Mouse (Mus musculus) cerebellum, adult (tissue): ENCODE measurements at regions not wholly inside any gene's neighbourhood (a gene's known extent, or its start where the extent isn't known, plus 50 kb on each side); places are given as distances from the start of the nearest gene placed in this dataset.

Source experiments
- ATAC-seq: cut with Nextera tagmentation; 2 replicates; pipeline ENCODE4 v1.9.2; 2017; ENCODE audit warnings: mild to moderate bottlenecking, moderate library complexity, mixed read lengths; ENCODE audit not compliant: insufficient number of reproducible peaks, low FRiP score, low TSS enrichment

DNA sequence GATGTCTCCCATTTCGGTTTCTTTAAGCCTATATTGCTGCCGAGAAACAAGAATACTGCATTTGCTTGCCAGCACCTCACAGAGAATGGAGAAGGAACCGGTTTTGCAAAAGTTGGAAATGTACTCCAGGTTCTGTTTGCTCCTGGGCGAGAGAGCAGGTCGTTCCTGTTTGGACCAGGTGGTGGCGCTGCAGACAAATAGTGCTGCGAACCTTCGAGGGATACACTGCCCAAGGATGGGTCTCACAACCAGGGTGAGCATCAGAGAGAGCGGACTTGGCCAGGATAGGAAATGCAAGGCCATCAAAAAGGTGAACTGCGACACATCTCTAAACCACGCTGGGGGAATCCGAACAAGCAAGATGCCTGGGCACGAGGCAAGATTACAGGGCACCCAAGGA is 54.0 kb upstream of the Ets2 start:
- peak; percentile 64; the same call in 1 of the 2 replicates for ATAC-seq

DNA sequence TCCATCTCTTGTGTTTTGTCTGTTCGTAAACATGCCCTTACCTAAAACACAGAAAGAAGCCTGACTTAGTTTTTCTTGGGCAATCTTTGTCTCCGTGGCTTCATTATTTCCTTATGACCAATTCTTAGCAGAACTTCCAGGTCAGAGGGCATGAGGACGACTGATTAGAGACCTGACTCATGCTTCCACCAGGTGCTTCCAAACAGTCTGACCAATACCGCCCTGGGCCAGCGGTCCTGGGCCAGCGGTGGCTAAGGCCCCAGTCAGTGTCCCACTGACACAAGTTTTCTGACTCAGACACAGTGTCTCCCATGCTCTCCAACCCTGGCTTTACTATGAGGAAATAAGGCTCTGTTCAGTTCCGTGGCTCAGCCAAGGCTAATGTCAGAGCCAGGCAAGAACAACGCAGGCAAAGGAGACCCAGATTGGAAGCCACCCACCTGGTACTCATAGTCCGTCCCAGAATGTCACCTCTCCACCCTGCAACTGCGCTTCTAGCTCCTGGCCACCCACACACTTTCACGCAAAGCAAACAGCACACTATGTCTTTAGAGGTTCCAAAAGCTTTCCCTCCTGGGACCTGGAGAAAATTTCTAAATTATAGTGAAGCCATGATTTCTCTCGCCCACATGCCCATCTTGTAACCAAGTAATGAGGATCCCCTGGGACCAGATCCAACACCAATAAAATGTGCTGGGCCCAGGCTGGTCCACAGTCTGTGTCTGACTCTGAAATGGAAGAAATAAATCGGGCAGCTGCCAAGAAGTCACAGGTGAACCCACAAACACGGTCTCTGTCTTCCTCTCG is 56.6 kb upstream of the Erg start:
- no peak for ATAC-seq

DNA sequence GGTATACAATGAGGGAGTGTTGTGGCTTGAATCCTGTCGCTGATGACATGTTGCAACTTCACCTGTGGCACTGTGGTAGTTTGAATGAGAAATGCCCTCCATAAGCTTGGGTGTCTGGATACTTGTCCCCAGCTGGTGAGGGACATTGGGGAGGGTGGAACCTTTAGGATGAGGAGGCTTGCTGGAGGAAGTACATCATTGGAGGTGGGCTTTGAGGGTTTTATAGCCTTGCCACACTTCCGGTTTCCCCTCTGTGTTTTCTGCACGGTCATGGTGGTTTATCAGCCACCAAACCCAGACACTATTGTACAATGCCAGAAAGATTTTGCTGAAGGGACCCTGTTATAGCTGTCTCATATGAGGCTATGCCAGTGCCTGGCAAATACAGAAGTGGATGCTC is 54.3 kb upstream of the Erg start:
- no peak for ATAC-seq

DNA sequence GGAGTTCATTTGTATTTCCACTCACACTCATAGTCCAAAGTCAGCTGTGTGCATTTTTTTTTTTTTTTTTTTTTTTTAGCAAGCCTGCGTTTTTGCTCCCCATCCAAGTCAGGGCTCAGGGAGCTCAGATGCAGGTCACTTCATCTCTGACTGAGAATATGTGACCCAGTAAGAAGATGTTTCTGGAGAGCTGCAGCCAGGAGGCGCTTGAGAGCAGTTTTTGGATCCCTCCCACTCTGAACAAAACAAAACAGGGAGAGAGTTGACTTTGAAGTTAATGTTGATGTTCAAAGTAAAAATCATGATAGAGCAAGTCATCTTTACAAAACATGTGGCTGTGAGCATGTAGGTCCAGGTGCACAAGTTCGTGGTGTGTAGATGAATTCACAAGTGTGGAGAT is 53.3 kb upstream of the Erg start:
- ATAC-seq = no peak

DNA sequence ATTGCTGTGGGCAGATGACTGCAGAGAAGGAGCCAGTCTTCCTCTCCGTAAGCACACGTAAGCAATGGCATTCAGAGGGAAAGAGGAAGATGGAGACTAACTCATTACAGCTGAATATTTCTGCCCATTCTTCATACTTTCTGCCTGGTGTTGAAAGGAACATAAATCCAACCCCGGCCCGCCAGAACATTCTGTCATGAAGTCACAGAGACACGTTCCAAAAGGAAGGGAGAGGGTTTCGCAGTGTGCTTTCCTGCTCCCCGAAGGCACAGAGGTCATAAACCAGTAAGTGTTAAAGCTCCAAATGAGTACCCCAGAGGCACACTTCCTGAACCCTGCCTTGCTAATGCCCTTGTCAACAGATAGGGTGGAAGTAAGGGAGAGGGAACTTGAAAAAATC is 51.5 kb upstream of the Erg start:
- no peak for ATAC-seq

DNA sequence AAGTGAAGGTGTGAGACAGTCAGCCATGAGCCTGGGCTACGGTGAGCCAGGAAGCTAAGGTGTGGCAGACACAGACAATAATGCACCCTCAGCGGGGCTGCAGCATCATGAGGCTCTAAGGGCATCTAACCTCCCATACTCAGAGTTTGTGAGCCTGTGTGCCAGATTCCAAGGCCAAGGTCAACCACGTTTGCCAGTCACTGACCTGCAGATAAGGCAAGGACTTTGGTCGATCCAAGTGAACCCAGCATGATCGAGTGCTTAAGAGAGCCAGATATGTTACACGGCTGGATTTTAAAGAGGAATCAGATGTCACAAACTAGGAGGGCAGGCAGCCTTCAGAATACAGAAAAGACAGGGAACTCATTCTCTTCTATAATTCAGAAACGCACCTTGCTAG is 50.2 kb upstream of the Erg start:
- no peak for ATAC-seq
